Mouse (Mus musculus) yolk sac, embryonic 10.5 days (tissue): Measurements from ENCODE around the gene Sf3b3.
A peak's percentile ranks its signal among the peaks of the same experiment; 100 is the strongest.

Experiments used
- DNase-seq: peaks from one replicate; pipeline ENCODE4 v3.0.0-alpha.2; 2017; ENCODE audit warnings: low spot score

Gene Sf3b3

GRCm38 (mm10) chr8:110847645-110848495 is 1.3 kb upstream of the Sf3b3 start:
- DNase-seq: no peak

GRCm38 (mm10) chr8:110847171-110847549 is 573 bp upstream of the Sf3b3 start:
- no peak for DNase-seq

- DNase-seq: peak; percentile 9
Observed at GRCm38 (mm10) chr8:110845821-110846404, 674 bp downstream of the Sf3b3 start.

GRCm38 (mm10) chr8:110844941-110845340 is 1.6 kb downstream of the Sf3b3 start:
- DNase-seq: no peak

GRCm38 (mm10) chr8:110843207-110843606 is 3.4 kb downstream of the Sf3b3 start:
- DNase-seq: no peak

- no peak for DNase-seq
Observed at GRCm38 (mm10) chr8:110842012-110842574, 4.5 kb downstream of the Sf3b3 start.

- no peak for DNase-seq
Observed at GRCm38 (mm10) chr8:110831956-110832355, 14.6 kb downstream of the Sf3b3 start.

GRCm38 (mm10) chr8:110828511-110828910 is 18.1 kb downstream of the Sf3b3 start:
- DNase-seq: no peak

- DNase-seq: no peak
Observed at GRCm38 (mm10) chr8:110824861-110825260, 21.7 kb downstream of the Sf3b3 start.

- DNase-seq: no peak
Observed at GRCm38 (mm10) chr8:110821960-110822359, 24.6 kb downstream of the Sf3b3 start.

GRCm38 (mm10) chr8:110820257-110820656 is 26.3 kb downstream of the Sf3b3 start:
- DNase-seq: no peak

GRCm38 (mm10) chr8:110818593-110818992 is 28.0 kb downstream of the Sf3b3 start:
- DNase-seq: no peak

- no peak for DNase-seq
Observed at GRCm38 (mm10) chr8:110816990-110817389, 29.6 kb downstream of the Sf3b3 start.

GRCm38 (mm10) chr8:110815308-110815707 is 31.3 kb downstream of the Sf3b3 start:
- no peak for DNase-seq

GRCm38 (mm10) chr8:110813081-110813812 is 33.3 kb downstream of the Sf3b3 start:
- DNase-seq: no peak

GRCm38 (mm10) chr8:110812349-110813080 is 34.1 kb downstream of the Sf3b3 start:
- no peak for DNase-seq

- no peak for DNase-seq
Observed at GRCm38 (mm10) chr8:110811793-110812192, 34.8 kb downstream of the Sf3b3 start.

GRCm38 (mm10) chr8:110811116-110811515 is 35.5 kb downstream of the Sf3b3 start:
- DNase-seq: no peak

GRCm38 (mm10) chr8:110810481-110811065 is 36.0 kb downstream of the Sf3b3 start:
- DNase-seq: no peak

GRCm38 (mm10) chr8:110809831-110810230 is 36.8 kb downstream of the Sf3b3 start:
- no peak for DNase-seq
